Mouse (Mus musculus) kidney, postnatal 25 days (tissue): ENCODE measurements around the gene Slc22a14.

Source experiments
- DNase-seq, 2 experiments: peaks; one replicate each; pipeline ENCODE4 v3.0.0; 2021; ENCODE audit warnings: mixed read lengths in 2 of 2

Gene Slc22a14

GRCm38 (mm10) chr9:119357331-119358057 is 7.9 kb downstream of the Slc22a14 start, which contains the start of gene Xylb:
Gene Xylb (plus strand): TSS chr9:119357381.
- DNase-seq = peak; percentile 97

- DNase-seq = no peak
These were observed 9.4 kb downstream of the Slc22a14 start for GRCm38 (mm10) chr9:119355943-119356342.

- DNase-seq = peak; percentile 55 to 76
These were observed 11.4 kb downstream of the Slc22a14 start for GRCm38 (mm10) chr9:119353926-119354325.

- DNase-seq = peak; percentile 89 to 92
These were observed 13.3 kb downstream of the Slc22a14 start for GRCm38 (mm10) chr9:119352060-119352459.

GRCm38 (mm10) chr9:119350947-119351705 is 14.2 kb downstream of the Slc22a14 start:
- DNase-seq = peak; percentile 59 to 86

- DNase-seq = peak; percentile 44 to 62
These were observed 14.8 kb downstream of the Slc22a14 start for GRCm38 (mm10) chr9:119350531-119350930.

GRCm38 (mm10) chr9:119346376-119346775 is 19.0 kb downstream of the Slc22a14 start:
- DNase-seq = no peak

- peak; percentile 36 to 60 for DNase-seq
These were observed 22.6 kb downstream of the Slc22a14 start for GRCm38 (mm10) chr9:119342728-119343127.

- peak; percentile 98 to 99 for DNase-seq
These were observed 24.2 kb downstream of the Slc22a14 start, which contains the start of gene Myd88 for GRCm38 (mm10) chr9:119340909-119341816. Gene Myd88 (minus strand): TSS chr9:119341411.

- peak in 1 of 2 experiments; percentile 17 for DNase-seq
These were observed 25.2 kb downstream of the Slc22a14 start for GRCm38 (mm10) chr9:119340212-119340580.

GRCm38 (mm10) chr9:119339558-119340211 is 25.7 kb downstream of the Slc22a14 start, which contains the start of gene Acaa1a:
Gene Acaa1a (plus strand): TSS chr9:119339676.
- DNase-seq = peak; percentile 80 to 86

- peak in 1 of 2 experiments; percentile 35 for DNase-seq
These were observed 26.2 kb downstream of the Slc22a14 start for GRCm38 (mm10) chr9:119339106-119339505.

GRCm38 (mm10) chr9:119338350-119338749 is 27.0 kb downstream of the Slc22a14 start:
- peak in 1 of 2 experiments; percentile 27 for DNase-seq

- DNase-seq = peak; percentile 39 to 42
These were observed 27.5 kb downstream of the Slc22a14 start for GRCm38 (mm10) chr9:119337842-119338241.

- DNase-seq = peak in 1 of 2 experiments; percentile 25
These were observed 29.8 kb downstream of the Slc22a14 start for GRCm38 (mm10) chr9:119335571-119335970.

GRCm38 (mm10) chr9:119334834-119335233 is 30.5 kb downstream of the Slc22a14 start:
- no peak for DNase-seq

GRCm38 (mm10) chr9:119334324-119334723 is 31.0 kb downstream of the Slc22a14 start:
- peak; percentile 69 to 82 for DNase-seq

- DNase-seq = peak in 1 of 2 experiments; percentile 49
These were observed 35.0 kb downstream of the Slc22a14 start for GRCm38 (mm10) chr9:119330186-119330963.

GRCm38 (mm10) chr9:119328488-119328887 is 36.9 kb downstream of the Slc22a14 start:
- no peak for DNase-seq

- DNase-seq = no peak
These were observed 41.2 kb downstream of the Slc22a14 start for GRCm38 (mm10) chr9:119324130-119324529.

- peak in 1 of 2 experiments; percentile 34 for DNase-seq
These were observed 42.1 kb downstream of the Slc22a14 start for GRCm38 (mm10) chr9:119323260-119323645.
